Mouse (Mus musculus): ENCODE data around the gene Ttc25. TPM values are rescaled to one million over a fixed set of nuclear protein-coding genes. Genes with fewer than 3 reads are reported as not detected.
"Not testable (repeated sequence)": the region's sequence is repeated elsewhere in the genome, so short reads cannot be mapped to it uniquely, and the experiment has no call there.

Gene Ttc25
- polyA plus RNA-seq, 1 experiment from 2014 or later: 1.9 TPM

DNA sequence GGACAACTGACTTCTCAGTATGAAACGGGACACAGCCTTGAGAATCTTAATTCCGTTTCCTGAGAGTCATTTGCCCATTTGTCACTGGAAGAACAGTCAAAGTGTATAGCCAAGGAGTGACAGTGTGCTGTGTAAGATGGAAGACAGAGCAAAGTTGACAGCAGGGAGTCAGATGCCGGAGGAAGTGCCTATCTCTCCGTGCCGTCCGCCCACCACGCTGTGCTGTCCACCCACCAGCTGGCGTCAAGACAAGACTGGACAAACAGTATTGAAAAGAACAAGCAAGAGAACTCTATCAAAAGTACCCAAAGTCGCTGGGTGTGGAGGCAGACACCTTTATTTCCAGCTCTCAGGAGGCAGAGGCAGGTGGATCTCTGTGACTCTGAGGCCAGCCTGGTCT, 57.7 kb downstream of the Ttc25 start:
- H3K36me3 ChIP-seq: peaks cover 83% of the 10 kb centered on the region
- no peaks in the 10 kb centered on the region for H3K4me1 ChIP-seq
- no peak overlapping the region for H3K4me3 ChIP-seq
- H3K27me3 ChIP-seq (ENCODE audit: low read depth, poor library complexity, severe bottlenecking): no peaks in the 10 kb centered on the region
- no peak overlapping the region for H3K27ac ChIP-seq (replicated peaks)
- WGBS: 92% methylated on average over 9 of the region's 9 CpGs
- H3K9me3 ChIP-seq (replicated peaks): no peaks in the 10 kb centered on the region
- no peak for DNase-seq (ENCODE audit: low spot score)

GRCm38 (mm10) chr11:100603813-100604212, 58.4 kb downstream of the Ttc25 start:
- DNase-seq (ENCODE audit: low spot score): no peak
- Histone ChIP-seq H3K27ac (replicated peaks) (no peak overlapping the region), H3K36me3 (peaks cover 83% of the 10 kb centered on the region), H3K9me3 (replicated peaks) (no peaks in the 10 kb centered on the region), H3K27me3 (ENCODE audit: low read depth, poor library complexity, severe bottlenecking) (no peaks in the 10 kb centered on the region), H3K4me3 (no peak overlapping the region), H3K4me1 (no peaks in the 10 kb centered on the region)
- WGBS: 93% methylated on average over 8 of the region's 8 CpGs

GRCm38 (mm10) chr11:100604321-100605005, 59.1 kb downstream of the Ttc25 start:
- 84% methylated on average over 4 of the region's 4 CpGs for WGBS
- H3K4me3 ChIP-seq: no peak overlapping the region
- H3K4me1 ChIP-seq: no peaks in the 10 kb centered on the region
- no peak for DNase-seq (ENCODE audit: low spot score)
- H3K27me3 ChIP-seq (ENCODE audit: low read depth, poor library complexity, severe bottlenecking): no peaks in the 10 kb centered on the region
- no peak overlapping the region for H3K27ac ChIP-seq (replicated peaks)
- H3K9me3 ChIP-seq (replicated peaks): no peaks in the 10 kb centered on the region
- peaks cover 77% of the 10 kb centered on the region for H3K36me3 ChIP-seq

DNA sequence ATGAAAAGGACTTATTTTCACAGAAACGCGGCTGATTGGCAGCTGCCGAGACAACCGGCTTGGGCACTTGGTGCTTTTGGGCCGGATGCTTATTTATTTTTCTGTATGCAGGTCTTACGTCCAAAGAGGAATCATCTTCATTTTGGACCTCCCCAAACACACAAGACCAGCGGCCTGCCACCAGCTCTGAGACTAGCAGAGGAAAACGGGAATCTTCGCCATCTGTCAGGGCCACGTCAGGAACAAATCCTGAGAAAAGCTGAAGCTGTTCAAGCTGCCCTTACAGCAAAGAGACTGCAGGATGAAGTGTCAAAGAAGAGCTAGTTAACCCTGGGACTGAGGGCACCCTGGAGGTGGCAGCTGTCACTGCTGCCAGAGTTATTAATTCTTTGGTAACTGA, 60.0 kb downstream of the Ttc25 start:
- no peak for DNase-seq (ENCODE audit: low spot score)
- WGBS: 92% methylated on average over 10 of the region's 10 CpGs
- no peaks in the 10 kb centered on the region for H3K9me3 ChIP-seq (replicated peaks)
- no peaks in the 10 kb centered on the region for H3K4me1 ChIP-seq
- no peak overlapping the region for H3K27ac ChIP-seq (replicated peaks)
- H3K4me3 ChIP-seq: no peak overlapping the region
- H3K36me3 ChIP-seq: peaks cover 70% of the 10 kb centered on the region
- H3K27me3 ChIP-seq (ENCODE audit: low read depth, poor library complexity, severe bottlenecking): no peaks in the 10 kb centered on the region

DNA sequence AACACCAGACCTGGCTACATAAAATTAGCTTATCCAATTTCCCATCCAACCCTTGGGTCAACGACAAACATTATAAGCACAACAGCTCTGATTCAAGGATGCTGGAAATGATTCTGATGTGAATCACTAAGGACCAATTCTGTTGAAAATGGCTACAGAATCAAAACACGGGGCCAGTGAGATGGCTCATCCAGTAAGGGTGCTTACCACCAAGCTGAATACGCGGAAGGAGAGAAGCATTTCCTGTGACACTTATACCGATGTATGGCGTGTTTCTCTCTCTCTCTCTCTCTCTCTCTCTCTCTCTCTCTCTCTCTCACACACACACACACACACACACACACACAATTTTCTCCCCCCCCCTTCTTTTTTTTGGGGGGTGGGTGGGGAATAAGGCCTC, 61.7 kb downstream of the Ttc25 start:
- WGBS: 93% methylated on average over 6 of the region's 6 CpGs
- DNase-seq (ENCODE audit: low spot score): no peak
- no peak overlapping the region for H3K4me3 ChIP-seq
- H3K36me3 ChIP-seq: peaks cover 62% of the 10 kb centered on the region
- H3K27ac ChIP-seq (replicated peaks): no peak overlapping the region
- H3K27me3 ChIP-seq (ENCODE audit: low read depth, poor library complexity, severe bottlenecking): no peaks in the 10 kb centered on the region
- no peaks in the 10 kb centered on the region for H3K9me3 ChIP-seq (replicated peaks)
- no peaks in the 10 kb centered on the region for H3K4me1 ChIP-seq

GRCm38 (mm10) chr11:100608796-100609195, 63.4 kb downstream of the Ttc25 start:
- WGBS: 83% methylated on average over 4 of the region's 4 CpGs
- Histone ChIP-seq H3K36me3 (peaks cover 60% of the 10 kb centered on the region), H3K4me3 (no peak overlapping the region), H3K27me3 (ENCODE audit: low read depth, poor library complexity, severe bottlenecking) (no peaks in the 10 kb centered on the region), H3K27ac (replicated peaks) (no peak overlapping the region), H3K9me3 (replicated peaks) (no peaks in the 10 kb centered on the region), H3K4me1 (no peaks in the 10 kb centered on the region)
- DNase-seq (ENCODE audit: low spot score): no peak

DNA sequence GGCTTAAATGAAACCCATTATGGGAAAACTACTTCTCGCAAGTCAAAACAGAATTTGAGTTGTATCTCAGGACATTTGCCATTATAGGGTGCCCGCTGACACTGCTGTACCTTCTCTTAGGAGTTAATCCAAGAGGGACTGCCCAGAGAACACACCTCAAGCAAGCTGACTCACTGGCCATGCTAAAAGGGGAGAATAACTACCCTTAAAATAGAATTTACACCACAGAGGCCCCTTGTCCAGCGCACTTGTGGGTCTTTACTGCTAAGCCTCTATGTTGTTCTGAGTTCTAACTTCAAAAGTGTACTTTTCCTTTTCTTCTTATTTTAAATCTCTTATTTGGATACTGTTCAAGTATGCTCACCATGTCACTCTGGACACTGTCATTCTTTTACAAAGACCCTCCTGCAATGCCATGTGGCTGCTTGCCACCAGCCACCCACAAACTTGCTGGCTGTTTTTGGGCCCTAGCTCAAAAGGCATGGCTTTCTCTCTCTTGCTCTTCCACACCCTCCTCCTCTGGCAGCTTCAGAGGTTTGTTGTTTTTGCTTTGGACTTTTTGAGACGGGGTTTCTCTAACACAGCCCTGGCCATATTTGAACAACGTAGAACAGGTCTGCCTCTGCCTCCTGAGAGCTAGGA, 64.1 kb downstream of the Ttc25 start:
- Histone ChIP-seq H3K4me3 (no peak overlapping the region), H3K27me3 (ENCODE audit: low read depth, poor library complexity, severe bottlenecking) (no peaks in the 10 kb centered on the region), H3K4me1 (no peaks in the 10 kb centered on the region), H3K36me3 (peaks cover 55% of the 10 kb centered on the region), H3K9me3 (replicated peaks) (no peaks in the 10 kb centered on the region), H3K27ac (replicated peaks) (no peak overlapping the region)
- WGBS: 94% methylated on average over 5 of the region's 5 CpGs
- no peak for DNase-seq (ENCODE audit: low spot score)

- no peak overlapping the region for H3K4me3 ChIP-seq
- DNase-seq (ENCODE audit: low spot score): no peak
- H3K27me3 ChIP-seq (ENCODE audit: low read depth, poor library complexity, severe bottlenecking): no peaks in the 10 kb centered on the region
- WGBS: 91% methylated on average over 9 of the region's 9 CpGs
- H3K9me3 ChIP-seq (replicated peaks): no peaks in the 10 kb centered on the region
- H3K36me3 ChIP-seq: peaks cover 58% of the 10 kb centered on the region
- no peaks in the 10 kb centered on the region for H3K4me1 ChIP-seq
- H3K27ac ChIP-seq (replicated peaks): no peak overlapping the region
These were observed 64.7 kb downstream of the Ttc25 start for GRCm38 (mm10) chr11:100609997-100610680.

- no peak overlapping the region for H3K4me3 ChIP-seq
- H3K27me3 ChIP-seq (ENCODE audit: low read depth, poor library complexity, severe bottlenecking): no peaks in the 10 kb centered on the region
- H3K9me3 ChIP-seq (replicated peaks): no peaks in the 10 kb centered on the region
- H3K4me1 ChIP-seq: no peaks in the 10 kb centered on the region
- 88% methylated on average over 6 of the region's 6 CpGs for WGBS
- no peak for DNase-seq (ENCODE audit: low spot score)
- peaks cover 60% of the 10 kb centered on the region for H3K36me3 ChIP-seq
- H3K27ac ChIP-seq (replicated peaks): no peak overlapping the region
These were observed 66.2 kb downstream of the Ttc25 start for GRCm38 (mm10) chr11:100611627-100612026.

- no peak overlapping the region for H3K27ac ChIP-seq (replicated peaks)
- no peak for DNase-seq (ENCODE audit: low spot score)
- no peaks in the 10 kb centered on the region for H3K9me3 ChIP-seq (replicated peaks)
- H3K36me3 ChIP-seq: peaks cover 49% of the 10 kb centered on the region
- peaks cover 9% of the 10 kb centered on the region for H3K4me1 ChIP-seq
- H3K4me3 ChIP-seq: no peak overlapping the region
- 90% methylated on average over 3 of the region's 3 CpGs for WGBS
- no peaks in the 10 kb centered on the region for H3K27me3 ChIP-seq (ENCODE audit: low read depth, poor library complexity, severe bottlenecking)
These were observed 67.8 kb downstream of the Ttc25 start for GRCm38 (mm10) chr11:100613241-100613640.

DNA sequence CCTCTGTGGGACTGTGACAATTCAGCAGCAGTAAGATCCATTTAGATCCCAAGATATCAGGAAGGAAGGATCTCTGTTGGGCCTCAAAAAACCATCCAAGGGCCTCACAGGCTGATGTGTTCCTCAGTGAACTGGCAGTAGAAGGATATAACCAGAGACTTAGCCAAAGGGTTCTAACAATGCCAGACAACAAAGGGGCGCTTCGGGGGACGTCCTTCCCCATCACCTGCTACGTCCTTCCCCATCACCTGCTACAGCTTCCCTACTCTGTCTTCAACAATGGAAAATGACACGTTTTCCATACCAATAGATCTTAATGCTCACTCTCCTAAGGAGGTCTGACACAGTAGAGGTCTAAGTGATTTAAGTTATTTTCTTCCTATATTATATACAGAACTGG, 70.9 kb downstream of the Ttc25 start:
- H3K9me3 ChIP-seq (replicated peaks): no peaks in the 10 kb centered on the region
- H3K27me3 ChIP-seq (ENCODE audit: low read depth, poor library complexity, severe bottlenecking): no peaks in the 10 kb centered on the region
- H3K27ac ChIP-seq (replicated peaks): no peak overlapping the region
- no peak overlapping the region for H3K4me3 ChIP-seq
- peaks cover 38% of the 10 kb centered on the region for H3K36me3 ChIP-seq
- no peak for DNase-seq (ENCODE audit: low spot score)
- H3K4me1 ChIP-seq: peaks cover 22% of the 10 kb centered on the region
- WGBS: 89% methylated on average over 5 of the region's 5 CpGs

DNA sequence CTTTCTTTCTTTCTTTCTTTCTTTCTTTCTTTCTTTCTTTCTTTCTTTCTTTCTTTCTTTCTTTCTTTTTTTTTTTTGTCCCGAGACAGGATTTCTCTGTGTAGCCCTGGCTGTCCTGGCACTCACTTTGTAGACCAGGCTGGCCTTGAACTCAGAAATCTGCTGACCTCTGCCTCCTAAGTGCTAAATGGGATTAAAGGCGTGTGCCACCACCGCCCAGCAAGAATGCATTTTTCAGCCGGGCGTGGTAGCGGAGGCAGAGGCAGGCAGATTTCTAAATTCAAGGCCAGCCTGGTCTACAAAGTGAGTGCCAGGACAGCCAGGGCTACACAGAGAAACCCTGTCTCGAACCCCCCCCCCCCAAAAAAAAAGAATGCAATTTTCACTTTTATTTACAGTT, 71.4 kb downstream of the Ttc25 start:
- H3K4me1 ChIP-seq: peaks cover 22% of the 10 kb centered on the region
- DNase-seq (ENCODE audit: low spot score); H3K27me3 ChIP-seq (ENCODE audit: low read depth, poor library complexity, severe bottlenecking); H3K9me3 ChIP-seq (replicated peaks); H3K27ac ChIP-seq (replicated peaks); H3K4me3 ChIP-seq: not testable (repeated sequence)
- 99% methylated on average over 7 of the region's 7 CpGs for WGBS
- H3K36me3 ChIP-seq: peaks cover 35% of the 10 kb centered on the region

DNA sequence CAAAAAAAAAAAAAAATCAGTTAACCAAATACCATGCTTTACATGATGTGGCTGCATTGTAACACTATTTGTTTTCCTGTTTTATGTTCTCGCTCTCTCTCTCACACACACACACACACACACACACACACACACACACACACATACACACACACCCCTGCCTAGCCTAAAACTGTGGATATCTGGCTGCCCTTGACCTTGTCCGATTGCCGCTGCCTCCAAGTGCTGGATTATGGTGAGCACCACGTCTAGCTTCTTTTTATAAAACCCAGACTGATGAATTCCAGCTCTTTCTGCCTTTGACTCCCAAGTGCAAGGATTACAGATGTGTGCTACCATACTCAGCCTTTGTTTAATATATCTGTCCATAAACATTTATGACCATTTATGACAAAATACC, 72.1 kb downstream of the Ttc25 start:
- peaks cover 28% of the 10 kb centered on the region for H3K36me3 ChIP-seq
- no peak overlapping the region for H3K27ac ChIP-seq (replicated peaks)
- peaks cover 24% of the 10 kb centered on the region for H3K4me1 ChIP-seq
- no peaks in the 10 kb centered on the region for H3K9me3 ChIP-seq (replicated peaks)
- DNase-seq (ENCODE audit: low spot score): no peak
- H3K27me3 ChIP-seq (ENCODE audit: low read depth, poor library complexity, severe bottlenecking): no peaks in the 10 kb centered on the region
- 97% methylated on average over 4 of the region's 4 CpGs for WGBS
- peak overlapping the region; percentile 98; the same call in 1 of the 2 replicates for H3K4me3 ChIP-seq

Measured in midbrain, embryonic 10.5 days (tissue).